Mouse (Mus musculus) naive thymus-derived CD4-positive, alpha-beta T cell, adult 2 months (primary cell): ENCODE measurements around the gene Cop1.

Experiments
- DNase-seq: peaks from one replicate; pipeline ENCODE4 v3.0.0-alpha.2; 2011; ENCODE audit warnings: low read depth

Gene Cop1

GRCm38 (mm10) chr1:159231781-159232571, at the start of gene Cop1:
Cop1 (plus strand) TSS chr1:159232320.
- DNase-seq: peak; percentile 97

- DNase-seq: no peak
Observed at GRCm38 (mm10) chr1:159186741-159187140, 45.4 kb upstream of the Cop1 start.

DNA sequence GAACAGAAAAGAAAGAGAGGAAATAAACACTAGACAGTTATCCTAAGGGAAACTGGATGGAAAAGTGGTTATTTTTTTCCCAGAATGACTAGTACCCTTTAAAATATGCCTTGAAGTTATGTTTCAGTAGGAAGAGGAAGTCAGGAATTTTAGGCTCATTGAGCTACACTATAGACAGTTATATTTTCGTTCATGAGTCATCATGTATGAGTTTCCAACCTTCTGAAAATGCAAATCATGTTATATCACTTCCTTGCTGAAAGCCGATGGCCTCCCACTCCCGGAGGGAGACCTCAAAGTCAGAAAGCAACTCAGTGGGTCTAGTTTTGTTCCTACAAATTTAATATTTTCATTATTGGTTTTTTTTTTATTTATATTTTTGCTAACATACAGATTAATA, 33.5 kb upstream of the Cop1 start:
- DNase-seq: no peak

DNA sequence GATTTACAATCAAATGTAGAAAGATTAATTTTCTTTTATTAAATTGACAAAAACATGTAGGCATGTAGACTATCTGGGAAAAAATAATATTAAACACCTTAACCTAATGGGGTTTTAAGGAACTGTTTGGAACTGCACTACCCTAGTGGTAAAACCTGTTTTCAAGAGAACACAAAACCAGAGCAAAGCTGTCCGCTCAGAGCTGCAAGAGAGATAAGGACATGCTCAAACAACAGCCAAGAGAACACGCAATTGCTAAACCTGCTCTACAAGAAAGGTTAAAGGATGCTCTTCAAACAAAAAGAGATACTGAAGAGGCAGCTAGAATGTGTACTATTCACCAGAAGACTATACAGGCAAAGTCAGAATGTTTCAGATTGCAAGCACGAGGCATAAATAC, 32.5 kb upstream of the Cop1 start:
- DNase-seq: no peak

DNA sequence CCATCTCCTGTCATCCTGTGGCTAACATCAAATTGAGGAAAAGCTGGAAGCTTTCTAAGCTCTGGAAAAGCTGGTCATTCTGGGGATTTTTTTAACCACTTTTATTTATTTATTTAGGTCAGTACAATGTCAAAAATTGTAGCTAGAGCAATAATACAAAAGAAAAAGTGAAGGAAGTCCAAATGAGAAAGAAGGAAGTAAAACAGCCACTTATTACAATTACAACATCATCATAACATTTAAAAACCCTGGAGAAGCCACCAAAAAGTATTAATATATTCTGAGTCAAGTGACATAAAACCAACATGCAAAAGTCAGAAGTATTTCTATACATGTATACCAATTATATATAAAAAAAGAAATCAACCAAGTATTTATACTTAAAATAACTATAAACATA, 30.9 kb upstream of the Cop1 start:
- DNase-seq: no peak

- DNase-seq: no peak
Observed at GRCm38 (mm10) chr1:159211711-159212110, 20.4 kb upstream of the Cop1 start.

GRCm38 (mm10) chr1:159217437-159217836, 14.7 kb upstream of the Cop1 start:
- no peak for DNase-seq

DNA sequence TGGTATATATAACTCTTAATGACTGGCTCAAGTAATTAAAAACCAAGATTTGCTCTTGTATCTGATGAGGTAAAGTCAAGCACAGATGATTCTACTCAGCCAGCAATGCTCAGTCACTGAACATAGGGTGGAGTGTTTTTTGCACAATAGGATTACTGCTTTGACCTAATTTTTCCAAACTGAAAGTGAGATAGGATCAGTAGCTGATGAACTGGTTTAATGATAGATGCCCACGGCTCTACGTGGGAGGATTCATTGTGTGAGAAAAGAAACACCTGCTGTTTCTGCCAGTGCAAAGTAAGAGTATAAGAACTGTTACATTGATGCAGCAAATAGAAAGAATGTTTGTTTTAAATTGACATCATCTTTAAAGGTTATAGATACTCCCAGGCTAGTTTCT, 10.1 kb upstream of the Cop1 start:
- no peak for DNase-seq

GRCm38 (mm10) chr1:159225064-159225824, 6.9 kb upstream of the Cop1 start:
- DNase-seq: no peak

GRCm38 (mm10) chr1:159232572-159233261, 597 bp downstream of the Cop1 start:
- DNase-seq: peak; percentile 51

DNA sequence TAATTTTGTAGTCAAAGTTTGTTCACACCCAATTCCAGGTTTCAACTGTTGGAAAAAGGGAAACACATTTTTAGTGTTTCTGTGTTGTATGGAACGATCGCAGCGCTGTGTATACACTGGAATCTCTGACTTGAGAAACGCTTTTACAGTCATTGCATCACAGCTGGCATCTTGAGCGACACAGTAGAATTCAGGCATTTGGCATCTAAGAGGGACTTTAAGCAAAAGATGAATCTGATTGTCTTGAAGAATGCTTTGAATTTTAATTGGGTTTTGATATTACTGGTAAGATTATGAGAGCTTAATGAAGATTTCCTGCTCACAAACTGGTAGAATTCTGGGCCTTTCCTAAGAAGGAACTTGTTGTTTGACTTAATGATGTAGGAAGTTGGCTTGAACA, 1.3 kb downstream of the Cop1 start:
- DNase-seq: peak; percentile 18

- no peak for DNase-seq
Observed at GRCm38 (mm10) chr1:159234496-159234895, 2.4 kb downstream of the Cop1 start.

GRCm38 (mm10) chr1:159235674-159236073, 3.6 kb downstream of the Cop1 start:
- DNase-seq: no peak

- no peak for DNase-seq
Observed at GRCm38 (mm10) chr1:159238147-159238546, 6.0 kb downstream of the Cop1 start.

GRCm38 (mm10) chr1:159250320-159250719, 18.2 kb downstream of the Cop1 start:
- no peak for DNase-seq

DNA sequence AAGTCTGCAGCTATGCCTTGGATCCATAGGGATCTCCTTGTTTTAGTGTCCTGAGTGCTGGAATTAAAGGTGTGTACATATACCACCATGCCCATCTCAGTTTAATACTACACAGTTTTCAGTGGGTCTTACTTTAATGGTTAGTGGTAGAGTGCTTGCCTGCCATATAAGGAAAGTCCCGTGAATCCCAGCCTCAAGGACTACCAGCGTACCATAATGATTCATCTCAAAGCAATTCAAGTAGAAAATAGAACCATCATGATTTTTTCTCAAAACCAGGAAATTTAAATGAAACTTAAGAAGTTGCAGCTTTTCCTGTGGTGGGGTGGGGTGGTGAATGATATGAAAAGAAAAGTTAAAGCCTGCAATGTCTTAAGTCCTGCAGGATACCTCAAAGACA, 21.0 kb downstream of the Cop1 start:
- DNase-seq: no peak

DNA sequence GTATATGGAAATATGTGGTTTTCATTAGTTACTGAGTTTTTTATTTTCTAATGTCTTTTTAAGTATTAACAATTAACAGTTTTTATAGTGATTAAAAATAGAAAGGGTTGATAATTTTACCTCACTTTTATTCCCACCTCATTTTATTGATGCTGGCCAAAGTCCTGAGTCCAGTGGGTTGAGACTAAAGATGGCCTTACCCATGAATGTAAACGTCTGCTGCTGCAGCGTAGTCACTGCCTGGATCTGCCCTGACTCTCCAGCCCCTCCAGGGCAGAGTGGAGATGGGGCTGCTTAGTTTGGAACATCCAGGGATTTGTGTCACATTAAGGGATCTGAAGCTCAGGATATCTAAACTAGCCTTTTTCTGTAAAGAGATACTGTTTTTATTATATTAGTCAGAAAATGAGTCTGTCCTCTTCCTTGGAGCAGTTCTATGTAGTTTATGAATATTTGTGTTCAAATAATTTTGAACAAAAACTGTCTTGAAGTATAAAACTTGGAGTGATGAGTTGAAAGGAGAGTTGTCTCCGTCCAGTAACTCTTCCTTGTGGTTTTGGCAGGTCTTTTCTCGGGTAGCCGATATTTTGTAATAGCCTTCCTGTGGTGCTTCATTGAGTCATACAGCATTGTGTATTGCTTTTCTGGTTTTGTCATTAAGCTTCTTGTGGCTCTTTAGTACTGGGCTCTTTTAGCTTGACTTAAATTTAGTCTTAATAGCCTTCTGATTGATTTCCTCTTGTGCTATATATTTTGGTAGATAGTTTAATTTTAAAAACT, 23.0 kb downstream of the Cop1 start:
- DNase-seq: no peak

DNA sequence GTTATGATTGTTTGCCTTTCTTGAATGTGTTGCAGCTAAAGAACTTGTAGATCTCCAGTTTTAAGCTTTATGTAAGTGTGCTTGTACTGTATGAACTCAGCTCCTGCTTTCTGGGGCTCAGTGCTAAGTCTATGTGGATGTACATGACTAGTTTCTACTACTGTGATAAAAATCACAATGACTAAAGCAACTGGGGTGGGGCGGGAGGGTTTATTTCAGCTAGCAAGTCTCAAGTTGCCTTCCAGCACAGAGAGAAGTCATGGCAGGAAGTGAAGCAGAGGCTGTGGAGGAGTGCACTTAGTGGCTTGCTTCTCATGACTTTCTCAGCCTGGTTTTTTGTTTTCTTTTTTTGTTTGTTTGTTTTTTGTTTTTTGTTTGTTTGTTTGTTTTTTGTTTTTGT, 24.4 kb downstream of the Cop1 start:
- DNase-seq: no peak

DNA sequence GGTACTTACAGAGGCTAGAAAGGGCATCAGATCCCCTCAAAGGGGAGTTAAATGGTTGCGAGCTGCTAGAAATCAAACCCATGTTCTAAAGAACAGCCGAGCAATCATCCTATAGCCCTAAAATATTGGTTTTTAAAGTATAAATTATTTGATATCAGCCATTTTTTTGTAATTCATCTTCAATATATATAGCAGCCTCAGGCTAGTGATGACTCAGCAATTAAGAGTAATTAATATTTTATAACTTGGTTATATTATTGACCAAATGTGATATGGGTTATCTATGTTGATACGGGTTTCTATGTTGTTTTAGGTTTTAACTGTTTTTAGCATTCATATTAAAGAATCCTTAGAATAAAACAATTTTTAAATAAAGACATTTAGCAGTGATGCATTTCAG, 31.7 kb downstream of the Cop1 start:
- no peak for DNase-seq

- DNase-seq: no peak
Observed at GRCm38 (mm10) chr1:159280072-159280471, 48.0 kb downstream of the Cop1 start.

DNA sequence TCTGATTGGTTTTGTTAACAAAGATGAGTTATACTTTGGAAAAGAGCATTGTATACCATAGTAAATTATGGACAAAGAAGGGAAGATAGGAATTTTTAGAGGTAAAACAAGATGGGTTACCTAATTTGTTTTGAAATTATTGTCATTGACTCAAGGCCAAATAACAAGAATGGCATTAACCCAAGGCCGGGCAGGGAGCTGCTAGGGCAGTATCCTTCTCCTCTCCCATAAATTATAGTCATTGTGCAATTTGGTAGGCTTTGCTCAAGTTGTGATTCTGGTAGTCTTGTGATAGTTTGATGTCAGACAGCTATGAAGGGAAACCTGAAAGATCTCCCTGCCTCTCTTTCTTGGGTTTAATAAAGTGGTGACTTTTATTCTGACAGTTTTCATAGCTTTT, 49.7 kb downstream of the Cop1 start:
- no peak for DNase-seq

DNA sequence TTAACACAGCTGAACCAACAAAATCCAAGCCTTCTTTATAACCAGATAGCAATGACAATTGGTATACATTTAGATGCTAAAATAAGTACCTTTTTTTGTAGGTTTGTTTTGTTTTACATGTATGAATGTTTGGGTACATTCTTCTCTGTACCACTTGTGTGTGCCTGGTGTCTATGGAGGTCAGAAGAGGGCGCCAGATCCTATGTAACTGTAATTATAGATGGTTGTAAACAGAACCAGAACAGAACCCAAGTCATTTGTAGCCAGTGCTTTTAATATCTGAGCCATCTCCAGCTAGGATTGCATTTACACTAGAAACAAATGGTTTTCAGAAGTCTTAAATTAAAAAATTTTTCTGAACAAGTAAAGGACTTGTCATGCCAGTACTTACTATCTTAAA, 54.7 kb downstream of the Cop1 start:
- DNase-seq: peak; percentile 25
